Mouse (Mus musculus) CH12F3 (cell line): ENCODE results near the gene Ank2.

Source experiments
- in situ Hi-C: fragments of 300-500 bp; cut with MboI; formaldehyde crosslinking; loops from 2 replicates; pipeline ENCODE4 v1.14.3; 2020; ENCODE audit warnings: low sequenced_read_pairs

Ank2 gene

DNA sequence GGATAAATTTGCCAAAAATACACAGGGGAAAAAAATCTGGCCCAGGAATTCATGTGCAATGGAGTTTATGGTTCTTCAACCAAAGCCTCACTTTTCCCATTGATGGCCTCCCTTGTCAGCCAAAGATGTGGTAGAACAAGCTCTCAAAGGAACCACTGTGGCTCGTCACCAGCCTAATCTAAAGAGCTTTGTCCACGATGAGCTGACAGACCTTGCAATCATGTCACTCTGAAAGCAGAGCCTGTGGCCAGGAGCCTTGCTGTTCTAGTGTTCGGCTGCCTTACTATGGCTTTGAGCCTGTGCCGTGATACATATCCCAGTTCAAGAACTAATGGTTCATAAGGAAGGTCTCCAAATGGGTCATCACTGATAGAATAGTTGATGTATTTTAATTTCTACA, 196.1 kb downstream of the Ank2 start:
- in situ Hi-C loops: no loop called here

DNA sequence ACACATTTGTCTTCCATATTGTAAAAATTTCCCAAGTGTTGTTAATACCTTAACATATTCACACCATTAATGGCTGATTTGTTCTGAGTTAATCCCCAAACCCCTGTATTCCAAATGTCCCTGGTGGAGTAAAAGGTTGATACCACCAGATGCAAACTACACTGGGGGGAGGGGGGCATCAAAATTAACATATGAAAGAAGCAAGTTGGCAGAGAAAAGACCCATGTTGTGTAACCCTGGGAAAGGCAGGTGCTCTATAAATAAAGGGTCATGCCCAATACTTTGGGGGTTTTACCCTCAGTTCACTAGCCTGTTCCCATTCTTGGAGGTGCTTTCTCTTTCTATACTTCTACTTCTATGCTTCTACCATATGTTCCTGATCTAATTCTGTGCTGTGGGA, 198.4 kb downstream of the Ank2 start:
- in situ Hi-C loops: no loop called here

DNA sequence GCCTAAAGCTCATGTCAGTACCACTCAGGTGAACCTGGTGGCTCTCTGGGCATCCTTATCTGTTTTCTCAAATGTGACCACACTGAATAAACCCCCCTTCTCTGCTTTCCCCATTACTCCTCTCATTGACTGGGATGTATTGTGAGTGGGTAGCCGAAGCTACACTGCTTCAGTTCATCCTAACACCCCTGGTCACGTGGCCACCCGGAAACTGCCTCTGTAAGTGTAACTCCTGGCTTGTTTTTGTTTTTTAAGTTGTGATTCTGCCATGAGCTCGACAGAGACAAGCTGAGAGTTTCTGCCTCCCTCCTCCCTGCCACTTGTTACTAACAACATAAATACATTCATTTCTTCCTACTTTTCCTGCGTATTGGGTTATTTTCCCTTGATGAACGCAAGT, 203.2 kb downstream of the Ank2 start:
- in situ Hi-C loops: no loop called here

DNA sequence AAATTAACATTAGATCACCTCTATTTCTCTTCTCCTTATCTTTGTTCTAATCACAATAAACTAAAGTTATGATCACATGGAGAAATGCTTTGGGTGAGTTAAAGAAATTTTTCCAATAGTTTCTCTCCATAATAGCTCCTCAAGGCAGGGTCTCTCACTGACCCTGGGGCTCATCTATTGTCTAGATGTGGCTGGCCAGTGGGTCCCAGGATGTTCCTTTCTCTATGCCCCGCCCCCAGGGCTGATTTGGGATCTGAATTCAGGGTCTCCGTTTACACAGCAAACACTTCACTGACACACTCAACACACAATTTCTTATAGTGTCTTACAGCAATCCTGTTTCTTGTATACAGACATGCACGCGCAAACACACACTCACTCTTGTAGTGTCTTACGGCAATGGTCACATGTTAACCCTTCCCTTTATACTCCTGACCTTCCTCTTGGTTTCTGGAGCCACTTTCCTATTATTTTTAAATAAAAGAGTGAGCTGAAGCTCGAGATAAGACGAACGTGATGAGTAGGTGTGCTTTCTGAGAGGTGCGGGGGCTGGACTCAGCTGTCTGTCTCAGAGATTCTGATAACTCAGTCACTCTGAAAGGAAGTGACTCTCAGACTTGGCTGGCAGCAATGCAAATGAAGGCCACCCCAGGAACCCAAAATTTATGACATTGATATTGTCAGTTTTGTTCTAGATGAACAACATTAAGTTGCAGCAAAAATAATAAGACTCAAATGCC, 204.4 kb downstream of the Ank2 start:
- in situ Hi-C loops: no loop called here

DNA sequence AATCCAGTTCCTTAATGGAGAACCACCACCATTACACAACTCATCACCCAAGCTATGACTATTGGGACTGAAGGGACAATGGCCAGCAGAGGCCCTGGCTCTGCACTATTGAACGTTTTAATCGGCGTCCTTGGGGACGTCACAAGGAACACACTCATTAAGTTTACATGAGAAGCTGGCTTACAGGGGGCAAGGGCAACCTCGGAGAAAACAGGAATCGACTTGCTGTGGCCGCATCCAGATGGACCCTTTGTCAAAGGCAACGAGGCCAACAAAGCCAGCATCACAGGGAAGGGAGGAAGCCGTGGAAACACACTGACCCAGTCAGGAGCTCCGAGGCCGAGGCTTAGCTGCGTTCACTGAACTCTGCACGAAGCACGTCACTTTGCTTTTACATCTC, 205.1 kb downstream of the Ank2 start:
- in situ Hi-C loops: no loop called here

DNA sequence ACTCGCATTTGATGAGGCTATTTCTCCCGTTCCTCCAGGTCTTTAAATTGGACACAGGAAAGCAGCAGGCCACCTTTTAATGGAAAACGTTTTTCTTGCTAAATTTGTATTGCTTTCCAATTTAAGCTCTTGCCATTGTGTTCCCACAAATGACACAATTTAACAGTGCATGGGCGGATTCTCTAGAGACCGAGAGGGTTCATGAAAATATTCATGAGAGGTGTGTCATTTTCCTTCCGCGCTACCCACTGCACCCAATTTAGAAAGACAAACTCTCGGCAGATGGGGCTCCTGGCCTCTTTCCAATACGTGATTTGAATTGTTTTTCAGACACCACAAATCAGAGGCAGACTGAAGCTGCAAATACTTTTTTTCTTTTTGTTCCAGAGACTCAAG, 205.7 kb downstream of the Ank2 start:
- in situ Hi-C loops: no loop called here

DNA sequence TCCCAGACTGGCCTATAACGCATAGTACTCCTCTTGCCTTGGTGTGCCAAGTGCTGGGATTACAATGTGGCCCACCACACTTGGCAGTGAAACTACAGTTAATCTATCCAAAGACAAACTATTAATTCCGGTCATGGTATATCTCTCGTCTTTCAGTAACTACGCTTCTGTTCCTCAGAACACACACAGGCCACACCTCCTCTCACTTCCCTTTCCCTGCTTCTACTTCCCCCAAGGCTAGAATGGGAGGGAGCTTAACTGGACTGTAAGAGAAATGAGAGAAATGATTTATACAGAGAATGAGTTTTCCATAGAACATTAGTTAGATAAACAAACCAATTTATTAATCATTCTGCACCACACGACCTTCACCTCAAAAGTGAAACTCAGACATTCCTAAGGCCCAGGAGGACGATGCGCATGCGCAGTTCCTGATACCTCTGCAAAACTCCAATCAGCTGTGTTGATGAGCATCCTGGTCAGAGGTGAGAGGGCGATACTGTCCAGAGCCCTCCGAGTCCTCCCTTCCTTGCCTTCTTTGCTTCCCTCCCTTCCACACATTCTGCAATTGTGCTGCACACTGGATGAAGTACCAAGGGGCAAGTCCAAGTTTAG, 206.2 kb downstream of the Ank2 start:
- in situ Hi-C loops: no loop called here

DNA sequence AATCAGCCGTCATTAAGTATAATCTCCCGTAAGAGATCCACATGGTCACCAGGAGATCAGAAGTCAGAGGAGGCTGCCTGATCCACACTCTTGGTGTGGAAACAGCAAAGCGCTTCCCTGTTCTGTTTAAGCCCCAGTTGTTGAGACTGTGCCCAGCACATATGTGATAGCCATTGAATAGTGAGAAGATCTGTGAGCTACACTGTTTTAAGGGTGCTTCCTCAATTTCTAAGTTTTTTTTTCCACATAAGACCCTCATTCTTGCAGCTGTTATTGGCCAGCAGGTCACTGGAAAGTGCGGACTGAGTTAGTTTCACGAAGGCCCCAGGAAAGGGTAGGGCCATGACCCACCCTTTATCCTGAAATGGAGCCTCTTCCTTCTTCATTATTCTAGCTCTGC, 216.9 kb downstream of the Ank2 start:
- in situ Hi-C loops: no loop called here

DNA sequence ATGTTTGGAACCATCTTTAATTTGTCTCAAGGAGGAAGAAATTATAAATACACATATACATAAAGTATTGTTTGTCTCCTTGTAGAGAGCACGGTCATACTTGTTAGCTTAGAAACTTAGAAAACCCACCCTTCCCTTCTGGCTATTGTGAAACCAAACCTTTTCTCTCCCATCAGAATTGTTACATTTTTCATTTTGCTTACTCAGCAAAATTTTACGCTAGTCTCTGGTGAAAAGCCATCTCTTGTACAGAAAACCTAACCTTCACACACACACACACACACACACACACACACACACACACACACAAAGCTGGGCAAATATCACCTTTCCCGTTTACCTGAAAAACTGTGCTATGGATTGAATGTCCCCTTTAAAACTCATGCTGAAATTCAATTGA, 217.8 kb downstream of the Ank2 start:
- in situ Hi-C loops: no loop called here

DNA sequence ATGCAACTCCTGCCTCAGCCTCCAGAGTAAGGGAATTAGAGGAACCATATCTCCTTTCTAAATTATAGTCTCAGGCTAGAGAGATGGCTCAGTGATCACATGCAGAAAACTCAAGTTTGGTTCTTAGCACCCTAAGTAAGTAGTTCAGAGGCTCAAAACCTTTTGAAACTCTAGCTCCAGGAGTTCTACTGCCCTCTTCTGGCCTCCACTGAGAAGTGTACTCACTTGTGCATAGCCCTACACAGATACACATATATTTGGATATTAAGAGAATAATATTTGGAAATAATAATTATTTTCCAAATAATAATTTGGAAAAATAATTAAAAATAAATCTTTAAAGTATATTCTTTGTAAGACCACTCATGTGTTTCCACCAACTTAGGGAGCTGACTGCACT, 218.8 kb downstream of the Ank2 start:
- in situ Hi-C loops: no loop called here

DNA sequence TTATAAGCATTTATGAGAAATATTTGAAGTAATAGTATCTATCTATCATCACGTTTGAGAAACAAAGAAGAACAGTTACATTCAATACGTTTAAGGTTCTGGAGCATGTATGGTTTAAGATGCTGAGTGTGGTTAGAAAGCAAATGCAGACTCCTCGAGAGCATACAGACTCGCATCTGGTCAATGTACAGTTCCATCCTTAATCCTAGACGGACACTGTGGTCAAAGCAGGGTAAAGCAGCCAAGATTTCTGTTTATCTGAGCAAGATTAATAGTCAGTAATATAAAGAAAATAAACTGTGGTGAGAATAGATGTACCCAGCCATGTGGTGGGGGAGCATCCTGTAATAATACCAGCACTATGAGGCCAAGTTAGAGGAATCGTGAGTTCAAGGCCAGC, 223.2 kb downstream of the Ank2 start:
- in situ Hi-C loops: no loop called here

DNA sequence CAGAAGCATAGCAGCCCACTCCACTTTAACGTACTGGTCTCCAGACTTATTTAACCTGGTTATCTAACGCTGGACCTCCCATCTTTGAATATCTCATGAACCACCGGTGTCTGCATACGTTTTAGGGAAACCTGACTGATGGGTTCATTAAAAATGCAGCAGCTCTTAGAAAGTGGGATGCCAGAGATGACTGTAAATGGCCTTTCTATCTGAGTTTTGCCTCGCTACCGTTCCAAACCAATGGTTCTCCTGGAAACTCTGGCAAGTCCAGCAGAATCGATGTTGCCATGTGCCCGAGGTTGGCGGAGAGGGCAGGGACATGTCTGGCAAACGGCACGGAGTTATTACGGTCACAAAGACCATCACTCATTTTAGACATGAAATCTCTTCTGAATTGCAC, 226.3 kb downstream of the Ank2 start:
- in situ Hi-C loops: no loop called here

DNA sequence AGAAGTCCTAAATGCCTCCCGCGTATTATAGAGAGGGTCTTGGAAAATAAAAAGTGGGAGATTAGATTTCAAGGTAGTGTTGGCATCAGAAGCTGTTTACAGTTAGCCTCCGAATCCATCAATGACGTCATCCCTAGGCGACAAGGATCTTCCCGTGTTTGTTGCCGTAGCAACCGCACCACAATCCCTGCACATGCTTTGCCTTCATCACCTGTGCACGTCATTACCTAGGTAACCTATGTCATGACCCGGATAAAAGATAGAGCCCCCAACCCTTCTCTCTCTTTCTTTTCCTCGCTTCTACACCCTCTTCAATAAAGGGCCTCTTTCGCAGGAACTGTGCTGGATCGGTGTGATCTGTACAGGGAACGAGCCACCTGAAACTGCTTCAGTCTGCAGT, 229.5 kb downstream of the Ank2 start:
- in situ Hi-C loops: no loop called here

DNA sequence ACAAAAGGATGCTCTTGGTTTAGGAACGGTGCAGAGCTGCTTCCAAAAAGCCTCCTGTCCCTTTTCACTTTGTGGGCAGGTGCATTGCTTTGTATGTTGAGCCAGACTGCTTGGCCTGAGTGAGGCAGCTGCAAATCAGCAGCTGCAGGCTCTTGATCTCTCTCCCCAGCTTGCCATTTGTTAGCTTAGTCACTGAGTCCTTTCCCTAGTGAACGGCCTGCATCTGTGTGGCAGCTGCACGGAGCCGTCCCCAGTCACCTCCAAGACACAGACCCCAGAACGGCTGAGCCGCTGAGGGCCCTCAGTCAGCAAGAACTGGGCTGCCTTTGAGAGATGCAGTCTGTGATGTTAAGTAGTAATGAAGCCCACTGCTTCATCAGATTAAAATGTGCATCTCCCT, 231.3 kb downstream of the Ank2 start:
- in situ Hi-C loops: no loop called here

DNA sequence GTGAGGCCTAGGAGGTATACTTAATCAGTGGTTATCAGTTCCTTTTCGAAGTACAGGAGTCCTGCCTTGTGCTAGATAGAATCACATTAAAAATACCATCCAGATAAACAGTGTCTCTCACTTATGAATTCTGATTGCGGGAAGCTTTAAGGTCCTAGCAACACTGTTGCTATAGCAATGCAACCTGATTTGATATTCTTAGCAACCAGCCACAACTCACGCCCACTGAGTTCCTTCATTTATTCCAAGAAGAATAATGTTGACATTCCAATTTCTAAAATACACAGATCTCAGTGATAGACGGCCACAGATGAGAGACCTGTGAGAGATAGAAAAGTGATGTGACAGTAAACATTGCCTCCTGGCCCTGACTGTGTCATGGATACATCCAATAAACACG, 233.4 kb downstream of the Ank2 start:
- in situ Hi-C loops: no loop called here

DNA sequence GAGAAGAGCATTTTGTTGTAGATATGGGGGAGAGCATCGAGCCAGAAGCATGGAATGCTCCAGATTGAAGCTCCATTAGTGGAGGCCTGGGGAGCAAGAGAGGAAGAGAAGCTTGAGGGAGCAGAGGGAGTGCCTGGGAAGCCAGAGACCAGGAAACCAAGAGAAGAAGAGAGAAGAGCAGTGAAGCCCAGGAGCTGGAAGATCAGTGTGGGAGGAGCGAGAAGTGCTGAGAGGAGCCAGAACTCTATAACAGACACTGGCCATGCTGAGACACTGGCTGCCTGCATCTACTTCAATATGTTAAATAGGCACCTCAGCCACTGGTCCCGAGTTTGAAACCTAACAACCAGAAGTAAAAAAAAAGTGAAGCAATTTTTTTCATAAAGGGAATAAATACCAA, 234.0 kb downstream of the Ank2 start:
- in situ Hi-C loops: no loop called here

DNA sequence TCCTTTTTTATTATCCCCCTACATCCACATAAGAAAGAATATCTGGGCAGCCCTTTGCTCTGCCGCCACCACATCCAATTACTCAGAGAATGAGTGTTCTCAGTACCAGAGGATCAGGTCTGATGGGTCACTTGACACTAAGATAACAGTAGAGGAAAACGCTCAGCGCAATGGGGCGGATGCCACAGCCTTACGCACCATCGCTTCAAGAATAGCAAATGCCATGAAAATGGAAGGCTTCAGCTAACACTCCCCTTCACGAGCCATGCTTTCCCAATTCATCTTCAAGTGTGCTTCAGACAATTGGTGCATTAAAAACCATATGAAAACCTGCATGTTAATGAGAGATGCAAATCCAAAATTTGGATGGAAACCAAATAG, 238.4 kb downstream of the Ank2 start:
- in situ Hi-C loops: no loop called here

DNA sequence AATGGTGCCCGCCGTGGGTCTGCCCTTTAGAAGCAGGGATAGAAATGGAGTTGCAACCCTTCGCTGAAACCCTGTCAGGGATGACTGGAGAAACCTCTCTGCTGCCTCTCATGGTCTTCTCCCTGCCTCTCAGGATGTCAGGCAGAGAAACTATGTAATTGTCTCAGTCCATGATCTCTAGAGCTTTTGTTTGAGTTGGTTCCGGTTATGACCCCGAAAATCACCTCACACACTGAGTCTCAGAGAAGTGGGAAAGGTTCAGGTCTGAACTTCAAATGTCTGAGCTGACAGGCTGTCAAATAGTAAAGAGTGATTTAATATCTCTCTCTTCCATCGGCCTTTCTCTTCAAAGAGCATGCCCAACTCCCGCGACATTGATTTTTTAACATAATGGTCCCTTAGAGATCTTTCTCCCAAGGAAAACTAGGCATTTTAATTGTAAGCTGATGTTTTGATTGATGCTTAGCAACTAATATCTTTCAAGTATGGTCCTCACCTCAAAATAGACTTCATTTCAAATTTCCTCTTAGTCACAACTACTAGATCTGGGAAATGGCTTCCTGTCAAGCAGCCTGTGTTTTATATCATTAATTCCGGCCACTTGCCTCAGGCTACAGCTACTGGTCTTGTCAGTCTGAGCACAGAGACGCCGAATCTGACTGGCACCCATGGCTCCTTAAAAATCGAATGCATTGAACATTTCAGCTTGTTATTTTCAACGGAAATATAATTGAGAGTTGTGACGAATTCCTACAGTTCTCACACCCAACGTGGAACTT, 239.0 kb downstream of the Ank2 start:
- in situ Hi-C loops: no loop called here

DNA sequence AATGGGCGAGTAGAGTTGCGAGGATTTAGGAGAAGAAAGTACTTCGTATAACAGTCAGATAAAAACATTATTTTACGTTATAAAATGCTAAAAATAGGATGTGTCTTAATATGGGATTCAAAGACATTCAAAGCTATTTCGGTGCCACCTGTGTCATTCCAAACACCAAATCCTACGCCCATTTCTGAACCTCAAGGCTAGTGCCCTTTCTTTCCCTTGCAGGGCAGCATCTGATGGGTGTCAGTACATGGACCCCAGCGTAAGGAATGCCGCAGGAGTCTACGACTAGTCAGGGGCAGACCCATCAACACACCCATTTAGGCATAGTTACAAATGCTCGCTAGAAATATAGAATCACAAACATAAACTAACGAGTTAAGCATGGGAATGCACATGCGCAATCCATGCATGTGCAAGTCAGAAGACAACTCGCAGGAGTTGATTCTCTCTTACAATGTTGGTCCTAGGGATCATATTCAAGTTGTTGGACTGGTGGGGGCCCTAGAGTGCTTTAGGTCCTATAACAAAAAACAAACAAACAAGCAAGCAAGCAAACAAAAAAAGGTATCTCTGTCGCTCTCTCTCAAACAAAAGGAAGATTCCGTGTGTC, 240.6 kb downstream of the Ank2 start:
- in situ Hi-C loops: no loop called here

DNA sequence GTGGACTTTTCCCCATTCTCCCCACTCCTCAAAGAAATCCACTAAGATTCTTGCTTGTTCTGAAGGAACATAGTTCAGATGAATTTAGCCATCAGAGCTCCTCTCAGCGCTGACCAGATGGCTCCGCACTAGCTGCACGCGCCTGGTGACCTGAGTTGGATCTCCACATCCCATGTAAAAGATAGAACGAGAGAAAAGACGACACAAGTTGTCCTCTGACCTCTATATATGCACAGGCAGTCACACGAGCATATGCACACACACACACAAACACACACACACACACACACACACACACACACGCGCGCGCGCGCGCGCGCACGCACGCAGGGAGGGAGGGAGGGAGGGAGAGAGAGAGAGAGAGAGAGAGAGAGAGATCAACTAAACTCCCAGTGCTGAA, 241.2 kb downstream of the Ank2 start:
- in situ Hi-C loops: no loop called here

DNA sequence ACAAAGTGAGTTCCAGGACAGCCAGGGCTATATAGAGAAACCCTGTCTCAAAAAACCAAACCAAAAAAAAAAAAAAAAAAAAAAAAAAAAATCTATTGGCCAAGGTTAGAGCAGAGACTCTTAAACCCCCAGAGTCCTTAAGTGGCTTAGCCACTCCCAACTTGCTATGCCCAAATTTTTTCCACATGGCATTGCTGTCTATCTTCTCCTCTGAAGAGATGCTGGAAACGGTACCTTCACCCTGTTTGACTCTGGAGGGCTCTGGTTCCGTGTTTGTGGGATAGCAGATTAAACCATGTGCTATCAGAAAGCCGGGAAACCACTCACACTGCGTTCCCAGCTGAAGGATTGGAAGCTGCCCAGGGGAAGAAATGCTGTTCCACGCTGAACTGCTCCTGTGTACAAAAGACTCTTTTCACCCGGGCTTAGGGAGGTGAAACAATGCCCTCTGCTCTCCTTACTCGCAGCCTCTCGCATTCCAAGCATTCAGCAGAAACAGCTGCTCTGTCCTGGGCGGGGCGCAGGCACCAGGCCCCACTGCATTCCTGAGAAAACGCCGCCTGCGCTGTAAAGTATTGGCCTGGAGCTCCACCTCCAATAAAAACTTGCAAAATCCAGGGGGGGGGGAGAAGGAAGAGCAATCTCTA, 241.7 kb downstream of the Ank2 start:
- in situ Hi-C loops: no loop called here
